Comparison of ENCODE assay signal across 8 mouse cellular contexts in the genomic region with DNA sequence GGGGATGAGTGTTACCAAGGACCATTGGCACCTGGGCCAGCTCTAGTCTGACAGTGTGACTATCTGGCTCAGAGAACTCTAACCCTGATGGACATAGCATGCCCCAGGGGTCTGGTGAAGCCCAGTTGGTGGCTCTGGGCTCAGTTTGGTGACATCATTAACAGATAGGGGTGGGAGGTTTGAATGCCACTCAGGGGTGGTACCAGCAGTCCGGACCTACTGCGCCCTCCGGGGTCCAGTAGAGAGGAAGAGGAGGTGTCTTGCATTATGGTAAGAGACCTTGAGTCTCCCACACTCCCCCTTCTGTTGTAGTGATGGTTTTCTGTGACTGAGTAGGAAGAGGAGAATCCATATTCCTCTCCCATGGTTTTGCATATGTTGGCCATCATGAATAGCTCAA. TPM values are rescaled to one million over a fixed set of nuclear protein-coding genes. Genes with fewer than 3 reads are reported as not detected.
DNase-seq lines count a peak whose midpoint lies in the region; ATAC-seq and TF ChIP-seq lines count a peak whose summit lies in the region.

No protein-coding gene starts in this region.

- no peak overlapping the region for H3K9ac ChIP-seq in limb, embryonic 14.5 days (ENCODE audit: low read depth, low read length, severe bottlenecking)
- no peak overlapping the region for H3K9ac ChIP-seq in stomach, embryonic 15.5 days

- no peak overlapping the region for H3K27ac ChIP-seq in limb, embryonic 14.5 days (replicated peaks; ENCODE audit: low read depth, low read length)
- no peak overlapping the region for H3K27ac ChIP-seq in stomach, embryonic 15.5 days
- no peak overlapping the region for H3K27ac ChIP-seq in layer of hippocampus, adult 2 months

- TF ChIP-seq CTCF in layer of hippocampus, adult 2 months (conservative IDR thresholded peaks at IDR 0.05), result no peak

- H3K4me1 ChIP-seq in erythroblast, embryonic 14.5 days (ENCODE audit: control insufficient read depth), result peaks cover 81% of the 10 kb centered on the region
- peaks cover 77% of the 10 kb centered on the region for H3K4me1 ChIP-seq in megakaryocyte, embryonic 14.5 days
- peaks cover 43% of the 10 kb centered on the region for H3K4me1 ChIP-seq in limb, embryonic 14.5 days (ENCODE audit: control insufficient read depth, insufficient read depth, low read length)
- H3K4me1 ChIP-seq in stomach, embryonic 15.5 days, result peaks cover 60% of the 10 kb centered on the region

- no peaks in the 10 kb centered on the region for H3K27me3 ChIP-seq in erythroblast, embryonic 14.5 days (ENCODE audit: control insufficient read depth)
- H3K27me3 ChIP-seq in megakaryocyte, embryonic 14.5 days (replicated peaks), result peaks cover 14% of the 10 kb centered on the region
- H3K27me3 ChIP-seq in limb, embryonic 14.5 days (ENCODE audit: control insufficient read depth, insufficient read depth, low read length), result no peaks in the 10 kb centered on the region
- no peaks in the 10 kb centered on the region for H3K27me3 ChIP-seq in stomach, embryonic 15.5 days (replicated peaks)

- H3K4me3 ChIP-seq in erythroblast, embryonic 14.5 days (replicated peaks), result peak overlapping the region; percentile 70
- peak overlapping the region; percentile 59 for H3K4me3 ChIP-seq in megakaryocyte, embryonic 14.5 days (replicated peaks)
- no peak overlapping the region for H3K4me3 ChIP-seq in limb, embryonic 14.5 days (replicated peaks; ENCODE audit: low read length)
- H3K4me3 ChIP-seq in stomach, embryonic 15.5 days (replicated peaks), result peak overlapping the region; percentile 90
- no peak overlapping the region; the same call in 1 of the 2 replicates for H3K4me3 ChIP-seq in layer of hippocampus, adult 2 months

- WGBS in limb, embryonic 14.5 days, result 93% methylated on average over 3 of the region's 3 CpGs
- 89% methylated on average over 3 of the region's 3 CpGs for WGBS in stomach, embryonic 15.5 days

- no peak for TF ChIP-seq POLR2A in limb, embryonic 14.5 days (IDR thresholded peaks at IDR 0.05; ENCODE audit: borderline replicate concordance, extremely low read depth, insufficient read depth, insufficient read length)

- DNase-seq in limb, embryonic 14.5 days (ENCODE audit: low spot score), result no peak
- no peak for DNase-seq in layer of hippocampus, adult 2 months (ENCODE audit: low spot score in 2 of 2)
- DNase-seq in thymus, adult 18-20 months, result no peak

- H3K36me3 ChIP-seq in erythroblast, embryonic 14.5 days (ENCODE audit: control insufficient read depth), result peaks cover 75% of the 10 kb centered on the region
- H3K36me3 ChIP-seq in megakaryocyte, embryonic 14.5 days (replicated peaks; ENCODE audit: low read length), result peaks cover 53% of the 10 kb centered on the region
- peaks cover 19% of the 10 kb centered on the region for H3K36me3 ChIP-seq in limb, embryonic 14.5 days (ENCODE audit: control insufficient read depth, insufficient read depth, low read length)
- H3K36me3 ChIP-seq in stomach, embryonic 15.5 days, result peaks cover 5% of the 10 kb centered on the region; the same call in 1 of the 2 replicates

- no peaks in the 10 kb centered on the region for H3K9me3 ChIP-seq in erythroblast, embryonic 14.5 days (ENCODE audit: control insufficient read depth, low read length)
- H3K9me3 ChIP-seq in megakaryocyte, embryonic 14.5 days, result no peaks in the 10 kb centered on the region
- no peaks in the 10 kb centered on the region for H3K9me3 ChIP-seq in limb, embryonic 14.5 days (ENCODE audit: control insufficient read depth, low read length)
- H3K9me3 ChIP-seq in stomach, embryonic 15.5 days, result no peaks in the 10 kb centered on the region

- H3K4me2 ChIP-seq in limb, embryonic 14.5 days (replicated peaks; ENCODE audit: low read depth, low read length, severe bottlenecking), result peak overlapping the region; percentile 98
- peak overlapping the region; percentile 92 for H3K4me2 ChIP-seq in stomach, embryonic 15.5 days

- no peak for ATAC-seq in erythroblast, adult 5-6 weeks (replicated peaks; ENCODE audit: low FRiP score, poor library complexity, severe bottlenecking)
- no peak for ATAC-seq in megakaryocyte, adult 5-6 weeks (ENCODE audit: poor library complexity, severe bottlenecking)
- no peak for ATAC-seq in limb, embryonic 14.5 days (ENCODE audit: low FRiP score, low read depth)
- no peak for ATAC-seq in stomach, embryonic 15.5 days (ENCODE audit: insufficient read depth, low FRiP score, low read depth)

RNA-seq across cellular contexts. Expression of a gene that starts 3.4 kb away (rescaled TPM):
- polyA plus RNA-seq in erythroblast, embryonic 14.5 days (2012), result 19.5 and 20.5 TPM in 2 replicates
- 82.8 and 141 TPM in 2 replicates for total RNA-seq in erythroblast, adult 5-6 weeks (2015; ENCODE audit: low replicate concordance)
- 123 and 134 TPM in 2 replicates for total RNA-seq in erythroblast, adult 5-6 weeks (2017; ENCODE audit: low replicate concordance)
- polyA plus RNA-seq in megakaryocyte, embryonic 14.5 days (2012; ENCODE audit: insufficient read depth, low replicate concordance), result 8.9 and 10.2 TPM in 2 replicates
- total RNA-seq in megakaryocyte, adult 5-6 weeks (2015), result 28.7 and 30.0 TPM in 2 replicates
- total RNA-seq in megakaryocyte, adult 5-6 weeks (2017), result 16.0 and 17.0 TPM in 2 replicates
- 50.5 and 63.4 TPM in 2 replicates for polyA plus RNA-seq in limb, embryonic 14.5 days (2012; rRNA removed)
- 14.9 and 19.3 TPM in 2 replicates for polyA plus RNA-seq in limb, embryonic 14.5 days (2014; fragmentation: Nextera tagmentation; extraction: Ambion mirVana)
- 13.0 TPM in 2 replicates for polyA plus RNA-seq in stomach, embryonic 15.5 days (2015; fragmentation: Nextera tagmentation; extraction: Ambion mirVana)
- 10 to 100 TPM; 37.7 to 38.3 TPM for total RNA-seq in layer of hippocampus, adult 2 months (2021)

Comparison
In these comparisons a context has a peak if more than half of its experiments do, and no peak if none do; other contexts are left out.
1. H3K4me3 ChIP-seq: peak in erythroblast, embryonic 14.5 days (single experiment), megakaryocyte, embryonic 14.5 days (single experiment) and stomach, embryonic 15.5 days (single experiment); none in limb, embryonic 14.5 days (single experiment) and layer of hippocampus, adult 2 months (single experiment).